23 mouse cellular contexts compared by ENCODE assay signal in the genomic region with DNA sequence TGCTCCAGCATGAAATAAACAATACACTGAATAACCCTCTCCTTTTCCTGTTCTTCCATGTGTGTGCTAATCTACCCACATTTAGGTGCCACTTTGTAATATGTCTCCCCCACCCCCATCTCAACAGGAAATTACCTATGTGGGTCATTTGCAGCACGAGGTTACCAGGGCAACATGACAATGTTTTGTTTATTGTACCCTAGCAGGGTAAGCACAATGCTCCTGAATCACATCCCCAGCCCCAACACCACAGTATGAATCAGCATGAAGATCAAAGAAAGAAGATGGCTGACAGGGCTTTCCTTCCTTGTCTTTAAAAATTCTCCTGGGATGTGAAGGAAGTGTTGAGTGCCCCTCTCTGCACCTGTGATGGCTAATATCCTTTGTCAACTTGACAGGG. TPM values are rescaled to one million over a fixed set of nuclear protein-coding genes. Genes with fewer than 3 reads are reported as not detected.
DNase-seq lines count a peak whose midpoint lies in the region; ATAC-seq and TF ChIP-seq lines count a peak whose summit lies in the region.
"Had no signal": no experiment of that assay in that cellular context is flagged by ENCODE, and none has a peak within 500 bp of the region (broad histone marks: within the 10 kb centered on the region; RNA-seq: fewer than 3 reads in every experiment).

No protein-coding gene starts in this region.

- H3K27me3 ChIP-seq in testis, adult 2 months (ENCODE audit: control insufficient read depth, insufficient read depth, low read length): no peaks in the 10 kb centered on the region
- no peaks in the 10 kb centered on the region for H3K27me3 ChIP-seq in forebrain, postnatal 0 days (ENCODE audit: insufficient read depth, low read length)
- H3K27me3 ChIP-seq: embryonic facial prominence, embryonic 15.5 days; heart, embryonic 15.5 days; megakaryocyte, embryonic 14.5 days; midbrain, embryonic 15.5 days had no signal

- H3K9me3 ChIP-seq in forebrain, postnatal 0 days (ENCODE audit: low read length): no peaks in the 10 kb centered on the region
- H3K9me3 ChIP-seq: embryonic facial prominence, embryonic 15.5 days; forebrain, embryonic 10.5 days; heart, embryonic 15.5 days; hindbrain, embryonic 10.5 days; megakaryocyte, embryonic 14.5 days; midbrain, embryonic 15.5 days had no signal

- no peak for TF ChIP-seq CTCF in testis, adult 2 months (IDR thresholded peaks at IDR 0.05; ENCODE audit: control insufficient read depth, insufficient read depth, insufficient replicate concordance, low read depth, low read length)
- no peak for TF ChIP-seq CTCF in forebrain, postnatal 0 days (IDR thresholded peaks at IDR 0.05; ENCODE audit: low read depth)

- no peak for DNase-seq in testis, postnatal 10 days (ENCODE audit: low spot score)
- DNase-seq in forelimb bud, embryonic 11.5 days (ENCODE audit: low read depth, low spot score): peak; percentile 1
- peak; percentile 12 to 56 for DNase-seq in thymus, adult 18-20 months
- peak; percentile 47 for DNase-seq in thymus, postnatal 4 days
- no peak for DNase-seq in forebrain, postnatal 0 days
- DNase-seq in heart, adult 8-10 months (ENCODE audit: low spot score): no peak
- no peak for DNase-seq in layer of hippocampus, postnatal 25 days (ENCODE audit: extremely low spot score in 1 of 2, low spot score in 1 of 2)
- DNase-seq: embryo, embryonic 11 days; gastrocnemius, adult 2 months; heart, adult 11 months; left cerebral cortex, postnatal 4 days; liver; right cerebral cortex, postnatal 4 days had no signal

- no peak for TF ChIP-seq POLR2A in testis, adult 2 months (IDR thresholded peaks at IDR 0.05; ENCODE audit: control insufficient read depth, low read depth, low read length)

- peak overlapping the region; percentile 74; the same call in 1 of the 2 replicates for H3K4me3 ChIP-seq in testis, adult 2 months (ENCODE audit: control insufficient read depth, low read depth, low read length)
- no peak overlapping the region for H3K4me3 ChIP-seq in forebrain, postnatal 0 days (ENCODE audit: low read depth, low read length)
- H3K4me3 ChIP-seq: embryonic facial prominence, embryonic 15.5 days; forebrain, embryonic 10.5 days; gastrocnemius, adult 2 months; heart, embryonic 15.5 days; hindbrain, embryonic 10.5 days; left cerebral cortex, adult 2 months; megakaryocyte, embryonic 14.5 days; midbrain, embryonic 15.5 days had no signal

- no peaks in the 10 kb centered on the region for H3K4me1 ChIP-seq in testis, adult 2 months (ENCODE audit: control insufficient read depth, insufficient read depth, low read length)
- peaks cover 13% of the 10 kb centered on the region for H3K4me1 ChIP-seq in forebrain, postnatal 0 days (ENCODE audit: insufficient read depth)

- no peak overlapping the region for H3K4me2 ChIP-seq in forebrain, postnatal 0 days (ENCODE audit: low read depth)
- H3K4me2 ChIP-seq: embryonic facial prominence, embryonic 15.5 days; heart, embryonic 15.5 days; midbrain, embryonic 15.5 days had no signal

- no peaks in the 10 kb centered on the region; the same call in 1 of the 2 replicates for H3K36me3 ChIP-seq in testis, adult 2 months (ENCODE audit: control insufficient read depth, insufficient read depth, low read length)
- H3K36me3 ChIP-seq in forebrain, postnatal 0 days (ENCODE audit: insufficient read depth): no peaks in the 10 kb centered on the region
- H3K36me3 ChIP-seq: embryonic facial prominence, embryonic 15.5 days; forebrain, embryonic 10.5 days; heart, embryonic 15.5 days; hindbrain, embryonic 10.5 days; midbrain, embryonic 15.5 days had no signal

- H3K27ac ChIP-seq in testis, adult 2 months (ENCODE audit: control insufficient read depth, insufficient read depth, low read depth, low read length): peak overlapping the region; percentile 66
- H3K27ac ChIP-seq in forebrain, postnatal 0 days (ENCODE audit: low read depth, low read length): no peak overlapping the region
- H3K27ac ChIP-seq: embryonic facial prominence, embryonic 15.5 days; forebrain, embryonic 10.5 days; gastrocnemius, adult 2 months; heart, embryonic 15.5 days; hindbrain, embryonic 10.5 days; left cerebral cortex, adult 2 months; midbrain, embryonic 15.5 days; stomach, postnatal 0 days had no signal

- H3K9ac ChIP-seq in forebrain, postnatal 0 days: no peak overlapping the region
- H3K9ac ChIP-seq: embryonic facial prominence, embryonic 15.5 days; heart, embryonic 15.5 days; midbrain, embryonic 15.5 days had no signal

- no peak for ATAC-seq in forebrain, postnatal 0 days
- ATAC-seq: inflammation-experienced regulatory T-cells, adult 6 months; midbrain, embryonic 15.5 days had no signal

- WGBS in forebrain, postnatal 0 days: 29% methylated on average over 1 of the region's 1 CpGs

RNA-seq across cellular contexts. Expression of a gene that starts 2.2 kb away (rescaled TPM):
- 81.2 and 82.3 TPM in 2 replicates for polyA plus RNA-seq in testis, adult 2 months (2012; rRNA removed)
- 48.3 and 59.1 TPM in 2 replicates for total RNA-seq in forebrain, postnatal 0 days (2014; rRNA removed)
- 4.4 and 7.4 TPM in 2 replicates for polyA plus RNA-seq in forebrain, postnatal 0 days (2015; fragmentation: Nextera tagmentation; extraction: Ambion mirVana)
- total RNA-seq in heart, adult 8-10 months (2022): 10 to 100 TPM in 2 of 4 experiments, 1 to 10 TPM in 2; 8.8 to 13.1 (median 11.4) TPM
- 10 to 100 TPM; 63.0 to 72.8 TPM for total RNA-seq in layer of hippocampus, postnatal 25 days (2021)

RNA-seq across cellular contexts. Expression of a gene that starts 2.7 kb away (rescaled TPM):
- 44.9 and 51.4 TPM in 2 replicates for polyA plus RNA-seq in testis, adult 2 months (2012; rRNA removed)
- 26.7 and 29.8 TPM in 2 replicates for total RNA-seq in forebrain, postnatal 0 days (2014; rRNA removed)
- 2.9 and 4.3 TPM in 2 replicates for polyA plus RNA-seq in forebrain, postnatal 0 days (2015; fragmentation: Nextera tagmentation; extraction: Ambion mirVana)
- total RNA-seq in heart, adult 8-10 months (2022): 10 to 100 TPM; 11.3 to 14.5 (median 11.8) TPM
- 10 to 100 TPM; 22.8 to 31.9 TPM for total RNA-seq in layer of hippocampus, postnatal 25 days (2021)

Comparison
In these comparisons a context has a peak if more than half of its experiments do, and no peak if none do; other contexts are left out.
1. DNase-seq: peak in forelimb bud, embryonic 11.5 days (single experiment), thymus, adult 18-20 months (2 of 2) and thymus, postnatal 4 days (single experiment); none in testis, postnatal 10 days (single experiment), forebrain, postnatal 0 days (single experiment), heart, adult 8-10 months (single experiment) and layer of hippocampus, postnatal 25 days (0 of 2).